Mouse (Mus musculus): ENCODE data around the gene Gm10392.
A peak's percentile ranks its signal among the peaks of the same experiment; 100 is the strongest.
"Not testable (repeated sequence)": the region's sequence is repeated elsewhere in the genome, so short reads cannot be mapped to it uniquely, and the experiment has no call there.

Gm10392 gene

DNA sequence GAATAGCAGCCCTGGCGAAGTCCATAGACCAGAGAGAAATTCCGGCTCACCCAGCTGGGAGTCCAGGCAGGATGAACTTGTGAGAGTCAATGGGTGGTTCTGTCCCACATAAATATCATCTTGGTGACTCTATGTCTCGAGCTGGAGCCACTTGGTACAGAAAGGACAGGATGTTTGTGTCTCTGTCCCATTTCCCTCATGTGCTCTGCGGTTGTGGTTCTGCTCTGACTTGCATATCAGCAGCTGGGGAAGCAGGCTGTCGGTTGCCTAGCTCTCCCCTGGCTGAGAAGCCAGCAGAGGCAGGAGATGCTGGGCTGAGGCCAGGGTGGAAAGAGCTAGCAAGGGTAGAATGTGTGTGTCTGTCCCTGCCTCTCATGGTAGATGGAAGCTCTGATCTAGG, at the start of gene Gm10392:
Gene Gm10392, minus strand, starts transcription at position 156 of the 400 bp plus-strand sequence.
- peak; percentile 78 to 87 for DNase-seq

- no peak for DNase-seq
Observed at GRCm38 (mm10) chr11:77545261-77545660, 26.3 kb upstream of the Gm10392 start.

GRCm38 (mm10) chr11:77532202-77532846, 13.3 kb upstream of the Gm10392 start:
- no peak for DNase-seq

- DNase-seq: no peak
Observed at GRCm38 (mm10) chr11:77530862-77531261, 11.9 kb upstream of the Gm10392 start.

- no peak for DNase-seq
Observed at GRCm38 (mm10) chr11:77529644-77530043, 10.6 kb upstream of the Gm10392 start.

DNA sequence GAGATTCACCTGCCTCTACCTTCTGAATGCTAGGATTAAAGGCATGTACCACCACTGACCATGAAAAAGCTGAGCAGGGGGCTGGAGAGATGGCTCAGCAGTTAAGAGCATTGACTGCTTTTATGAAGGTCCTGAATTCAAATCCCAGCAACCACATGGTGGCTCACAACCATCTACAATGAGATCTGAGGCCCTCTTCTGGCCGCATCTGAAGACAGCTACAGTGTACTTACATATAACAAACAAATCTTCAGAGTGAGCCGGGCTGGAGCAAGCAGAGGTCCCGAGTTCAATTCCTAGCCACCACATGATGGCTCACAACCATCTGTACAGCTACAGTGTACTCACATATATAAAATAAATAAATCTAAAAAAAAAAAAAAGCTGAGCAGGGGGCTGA, 9.4 kb upstream of the Gm10392 start:
- DNase-seq: not testable (repeated sequence)

- DNase-seq: no peak
Observed at GRCm38 (mm10) chr11:77525804-77526486, 6.9 kb upstream of the Gm10392 start.

DNA sequence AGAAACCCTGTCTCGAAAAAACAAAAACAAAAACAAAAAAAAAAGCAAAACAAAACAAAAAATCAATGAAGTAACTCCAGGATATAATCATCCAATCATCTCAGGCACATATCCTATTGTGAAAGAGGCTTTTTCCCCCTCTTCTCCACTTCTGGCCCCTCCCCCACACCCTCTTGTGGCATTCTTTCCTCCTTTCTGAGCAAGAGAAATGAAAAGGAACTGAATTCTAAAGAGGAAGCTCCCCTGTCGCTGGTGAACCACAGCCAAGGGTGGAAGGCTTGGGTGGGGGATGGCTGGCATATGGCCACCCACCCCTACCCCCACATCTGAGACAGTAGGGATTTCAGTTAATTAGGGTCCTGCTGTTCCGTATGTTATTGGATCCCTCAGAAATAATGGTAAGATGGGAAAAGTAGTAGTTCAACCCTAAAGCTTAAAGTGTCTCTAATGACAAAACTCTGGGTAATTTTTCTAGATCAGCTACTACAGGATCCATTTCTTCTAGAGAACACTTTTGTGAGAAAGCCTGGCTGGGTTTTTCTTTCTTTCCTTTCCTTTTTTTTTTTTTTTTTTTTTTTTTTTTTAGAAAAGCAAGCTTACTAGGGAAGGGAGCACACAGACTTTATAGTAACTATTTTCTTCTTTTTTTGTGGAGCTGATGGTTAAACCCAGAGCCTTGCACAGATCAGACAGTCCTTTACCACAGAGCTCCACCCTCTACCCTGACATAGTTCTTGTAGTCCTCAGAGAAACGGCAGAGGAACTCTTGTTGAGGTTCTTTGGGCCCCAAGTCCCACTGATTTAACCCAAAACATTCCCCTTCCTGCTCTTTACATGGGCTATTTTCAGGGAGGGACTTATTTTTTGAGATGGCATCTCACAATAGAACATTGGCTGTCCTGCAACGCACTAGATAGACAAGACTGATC, 1.9 kb upstream of the Gm10392 start:
- DNase-seq: peak; percentile 59 to 71

- peak; percentile 61 to 62 for DNase-seq
Observed at GRCm38 (mm10) chr11:77518051-77518798, 773 bp downstream of the Gm10392 start.

- DNase-seq: no peak
Observed at GRCm38 (mm10) chr11:77516553-77517425, 2.2 kb downstream of the Gm10392 start.

DNA sequence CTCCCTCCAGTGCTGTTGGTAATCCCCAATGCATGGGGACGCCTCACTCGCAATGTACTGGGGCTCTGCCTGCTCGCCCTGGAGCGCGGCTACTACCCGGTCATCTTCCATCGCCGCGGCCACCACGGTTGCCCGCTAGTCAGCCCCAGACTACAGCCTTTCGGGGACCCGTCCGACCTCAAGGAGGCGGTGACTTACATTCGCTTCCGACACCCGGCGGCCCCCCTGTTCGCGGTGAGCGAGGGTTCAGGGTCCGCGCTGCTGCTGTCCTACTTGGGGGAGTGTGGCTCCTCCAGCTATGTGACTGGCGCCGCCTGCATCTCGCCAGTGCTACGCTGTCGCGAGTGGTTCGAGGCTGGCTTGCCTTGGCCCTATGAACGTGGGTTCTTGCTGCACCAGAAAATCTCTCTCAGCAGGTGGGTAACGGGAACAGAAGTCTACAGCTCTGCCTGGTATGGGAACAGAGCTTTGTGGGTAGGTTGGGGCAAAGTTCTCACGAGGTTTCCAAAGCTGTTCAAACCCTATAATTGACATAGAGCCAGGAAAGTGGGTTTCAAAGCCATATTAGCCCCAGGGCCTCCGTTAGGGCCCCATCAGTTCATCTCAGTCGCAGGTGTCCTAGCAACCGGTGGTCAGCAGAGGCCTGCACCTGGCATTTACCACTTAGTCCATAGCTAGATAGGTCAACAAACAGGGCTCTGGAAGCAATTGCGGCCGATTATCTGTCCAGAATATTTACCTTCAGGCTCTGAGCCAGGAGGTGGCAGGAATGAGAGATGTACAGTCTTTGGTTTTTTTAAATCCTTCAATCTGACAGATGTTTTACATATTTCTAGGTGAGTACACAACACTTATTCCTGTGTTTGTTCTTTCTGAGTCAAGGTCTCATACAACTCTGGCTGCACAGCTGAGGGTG, 3.1 kb downstream of the Gm10392 start, which contains the start of gene Trp53i13:
Gene Trp53i13, minus strand, starts transcription at position 344 of the 916 bp plus-strand sequence.
- peak; percentile 48 to 68 for DNase-seq

- peak; percentile 70 to 81 for DNase-seq
Observed at GRCm38 (mm10) chr11:77514832-77515636, 4.0 kb downstream of the Gm10392 start, which contains the start of gene Abhd15. Gene Abhd15 (plus strand): TSS chr11:77515121.

- no peak for DNase-seq
Observed at GRCm38 (mm10) chr11:77514281-77514831, 4.6 kb downstream of the Gm10392 start.

DNA sequence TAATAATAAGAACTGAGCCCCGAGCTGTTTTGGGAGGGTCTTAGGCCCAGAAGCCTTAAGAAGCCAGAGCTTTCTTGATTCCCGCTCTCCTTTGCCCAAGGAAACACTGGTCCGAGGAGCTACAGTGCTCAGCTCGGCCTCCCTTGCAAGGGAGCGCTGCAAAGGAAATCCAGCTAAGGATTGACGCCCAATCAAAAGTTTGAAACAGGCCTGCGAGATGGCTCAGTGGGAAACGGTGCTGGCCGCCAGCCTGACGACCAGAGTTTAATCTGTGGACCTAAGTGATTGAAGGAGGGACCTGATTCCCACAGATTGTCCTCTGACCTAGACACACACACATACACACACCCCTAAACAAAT, 5.2 kb downstream of the Gm10392 start:
- DNase-seq: peak in 1 of 2 experiments; percentile 10

DNA sequence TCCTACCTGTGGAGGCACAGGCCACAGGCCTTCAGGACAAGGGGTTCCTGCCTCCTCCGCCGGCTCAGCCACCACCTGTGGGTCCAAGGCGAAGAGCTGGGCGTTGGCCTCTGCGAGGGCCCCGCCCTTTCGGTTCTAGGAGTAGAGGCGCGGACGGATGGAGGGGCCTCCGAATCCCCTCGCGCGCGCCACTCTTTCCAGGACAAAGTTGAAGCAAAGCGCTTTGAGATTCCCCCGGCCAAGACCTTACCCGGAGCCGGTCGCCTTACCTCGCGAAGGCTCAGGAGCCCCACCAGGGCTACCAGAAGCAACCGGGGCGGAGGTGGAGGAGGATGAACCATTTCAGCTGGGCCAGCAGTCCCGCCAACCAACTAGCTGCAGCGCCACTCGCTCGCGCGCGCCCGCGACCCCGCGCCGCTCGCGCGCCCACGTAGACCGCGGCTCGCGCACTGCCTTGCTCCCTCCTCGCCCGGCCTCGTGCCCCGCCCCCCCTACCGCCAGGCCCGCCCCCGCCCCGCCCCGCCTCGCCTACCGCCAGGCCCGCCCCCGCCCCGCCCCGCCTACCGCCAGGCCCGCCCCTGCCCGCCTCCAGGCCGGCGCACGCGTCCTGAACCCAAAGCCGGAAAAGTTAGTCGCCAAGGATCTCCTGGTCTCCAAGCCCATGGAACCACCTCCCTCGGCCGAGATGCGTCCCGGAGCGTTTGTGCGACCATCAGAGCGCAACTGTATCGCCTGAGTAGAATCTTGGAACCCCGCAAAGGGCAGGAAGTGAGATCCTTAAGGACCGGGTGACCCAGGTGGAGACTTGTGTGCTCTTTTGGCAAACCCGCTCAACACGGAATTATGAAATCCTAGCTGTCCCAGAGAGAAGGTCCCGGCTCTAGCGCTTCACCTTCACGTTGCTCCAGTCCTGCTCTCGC, 5.8 kb downstream of the Gm10392 start:
- DNase-seq: peak; percentile 87 to 91

DNA sequence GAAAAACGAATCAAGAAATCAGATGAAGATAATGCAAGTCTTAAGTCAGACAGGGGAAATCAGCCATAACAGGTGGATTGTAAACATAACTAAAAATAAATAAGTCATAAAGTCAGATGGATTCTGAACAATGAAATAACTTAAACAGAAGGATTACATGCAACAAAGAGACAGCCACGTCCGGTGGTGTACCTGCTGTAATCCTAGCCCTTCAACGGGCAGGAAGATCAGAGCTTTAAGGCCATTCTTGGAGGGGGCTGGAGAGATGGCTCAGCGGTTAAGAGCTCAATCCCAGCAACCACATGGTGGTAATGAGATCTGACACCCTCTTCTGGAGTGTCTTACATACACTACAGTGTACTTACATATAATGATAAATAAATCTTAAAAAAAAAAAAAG, 7.7 kb downstream of the Gm10392 start:
- no peak for DNase-seq

GRCm38 (mm10) chr11:77508068-77509021, 10.7 kb downstream of the Gm10392 start:
- DNase-seq: peak; percentile 86 to 89

Data from thymus, postnatal 36 days (tissue).